Mouse (Mus musculus): ENCODE data around the gene Fmnl2.

- TF ChIP-seq EP300 (IDR thresholded peaks at IDR 0.05; ENCODE audit: low read depth) (no peak), CTCF (IDR thresholded peaks at IDR 0.05; ENCODE audit: low read depth) (no peak)
Observed at GRCm38 (mm10) chr2:53131567-53131966, 273.9 kb downstream of the Fmnl2 start.

Data from liver, postnatal 0 days (tissue).